Mouse (Mus musculus) retina, embryonic 14.5 days (tissue): ENCODE results near the gene Ifnar2.

Experiments
- DNase-seq: peaks from one replicate; pipeline ENCODE4 v3.0.0-alpha.2; 2015; ENCODE audit warnings: low spot score

Gene Ifnar2

DNA sequence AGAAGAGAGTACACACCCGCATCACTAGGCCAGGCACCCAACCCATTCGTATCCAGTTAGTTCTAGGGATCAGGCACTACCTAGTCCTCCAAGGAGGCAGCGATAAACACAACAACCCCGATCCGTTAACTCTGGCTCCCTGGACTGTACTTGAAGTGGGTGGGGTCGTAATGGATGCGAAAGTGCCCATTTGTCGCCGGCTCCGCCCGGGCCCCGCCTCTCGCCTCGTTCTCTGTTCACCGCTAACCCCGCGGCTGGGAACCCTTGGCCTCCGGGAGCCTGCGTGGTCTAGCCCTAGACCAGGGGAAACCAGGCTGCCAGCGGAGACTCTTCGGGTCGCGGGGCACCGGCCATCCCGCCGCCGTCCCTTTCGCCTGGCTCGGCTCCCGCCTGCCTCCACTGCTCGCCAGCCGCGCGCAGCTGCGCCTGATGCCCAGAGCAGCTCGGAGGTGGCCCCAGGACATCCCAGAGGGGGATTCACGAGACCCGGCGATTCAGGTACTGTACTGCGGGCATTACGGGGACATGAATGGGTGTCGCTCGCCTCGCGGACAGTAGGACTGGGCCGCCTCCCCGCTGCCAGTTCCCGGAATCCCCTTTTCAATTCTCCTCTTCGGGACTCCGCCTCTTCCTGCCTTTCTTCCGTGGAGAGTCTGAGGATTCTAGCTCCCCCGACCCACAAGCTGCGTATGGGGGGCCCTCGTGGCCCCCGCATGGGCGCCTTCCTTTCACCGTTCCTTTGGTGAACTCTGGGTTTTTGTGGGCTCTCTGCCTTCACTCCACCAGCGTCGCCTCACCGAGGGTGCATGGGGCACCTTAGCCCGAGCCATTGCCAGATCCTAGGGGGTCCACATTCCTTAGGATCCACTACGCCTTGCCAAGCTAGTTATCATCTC is at the start of gene Ifnar2:
Gene Ifnar2 (plus strand): TSS at position 207 of the 896 bp plus-strand sequence.
- peak; percentile 79 for DNase-seq

DNA sequence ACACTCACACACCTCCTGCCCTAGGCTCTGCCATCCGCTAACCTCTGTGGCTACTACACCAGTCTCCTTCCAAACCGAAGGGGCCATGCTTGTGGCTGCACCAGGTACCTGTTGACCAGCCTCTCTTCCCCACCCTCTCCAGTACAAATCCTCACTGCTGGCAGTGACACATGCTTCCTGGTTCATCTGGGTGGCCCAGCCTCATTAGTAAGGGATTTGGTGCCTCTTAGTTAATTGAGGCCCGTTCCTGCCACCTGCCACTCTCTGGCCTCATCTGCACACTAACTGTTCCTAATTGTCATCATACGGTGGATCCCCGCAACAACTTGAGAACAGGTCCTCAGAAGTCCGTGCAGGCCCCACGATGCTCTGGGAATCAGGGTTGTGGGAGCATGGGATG is 45.0 kb upstream of the Ifnar2 start:
- DNase-seq: peak; percentile 60

DNA sequence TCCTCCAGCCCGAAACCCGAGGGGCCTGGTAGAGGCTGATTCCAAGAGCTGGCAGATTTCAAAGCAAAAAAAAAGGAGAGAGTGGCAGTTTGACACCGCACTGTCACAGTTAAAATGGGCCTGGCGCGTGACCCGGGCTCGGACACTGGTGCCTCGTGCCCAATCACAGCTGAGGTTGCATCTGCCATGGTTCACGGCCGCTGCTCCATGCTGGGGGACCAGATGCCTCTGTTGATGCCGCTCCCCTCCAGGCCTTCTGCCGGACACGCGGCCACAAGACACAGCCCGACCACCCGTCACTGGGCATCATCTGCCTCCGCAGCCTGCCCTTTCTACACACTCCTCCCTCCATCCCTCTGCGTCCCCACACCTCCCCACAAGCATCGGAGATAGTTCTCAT is 43.7 kb upstream of the Ifnar2 start:
- DNase-seq: no peak

DNA sequence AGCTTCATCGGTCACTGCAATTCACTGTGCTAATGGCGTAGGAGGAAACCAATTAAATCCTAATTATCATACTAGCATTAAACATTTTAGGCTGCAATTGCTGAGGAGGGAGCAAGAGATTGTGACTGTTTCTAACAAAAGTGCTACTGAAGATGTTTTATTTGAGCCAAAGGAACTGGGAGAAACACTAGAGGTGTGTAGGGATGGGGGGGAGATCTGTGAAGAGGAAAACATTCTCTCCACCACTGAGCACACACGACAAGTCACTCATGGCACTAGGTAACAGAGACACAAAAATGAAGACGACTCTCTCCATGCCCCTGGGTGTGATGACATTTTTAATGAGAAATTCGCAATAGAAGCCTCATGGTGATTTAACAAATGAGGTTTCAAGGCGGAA is 42.1 kb upstream of the Ifnar2 start:
- DNase-seq: no peak

DNA sequence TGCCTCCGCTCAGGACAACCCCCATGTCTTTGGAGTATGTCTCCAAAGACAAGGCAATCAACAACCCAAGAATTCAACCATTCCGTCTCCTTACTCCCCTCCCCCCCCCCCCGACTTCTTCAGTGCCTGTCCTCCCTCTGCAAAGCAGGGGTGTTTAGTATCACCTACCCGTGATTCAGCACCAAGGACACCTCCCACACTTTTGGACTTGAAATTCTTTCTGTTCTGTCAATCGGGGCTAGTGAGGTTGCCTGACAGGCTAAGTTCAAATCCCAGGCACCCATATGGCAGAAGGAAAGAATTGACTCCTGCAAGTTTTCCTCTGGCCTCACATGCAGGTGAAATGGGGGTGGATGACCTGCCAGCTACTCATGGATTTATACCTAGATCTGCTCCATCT is 41.4 kb upstream of the Ifnar2 start:
- no peak for DNase-seq

DNA sequence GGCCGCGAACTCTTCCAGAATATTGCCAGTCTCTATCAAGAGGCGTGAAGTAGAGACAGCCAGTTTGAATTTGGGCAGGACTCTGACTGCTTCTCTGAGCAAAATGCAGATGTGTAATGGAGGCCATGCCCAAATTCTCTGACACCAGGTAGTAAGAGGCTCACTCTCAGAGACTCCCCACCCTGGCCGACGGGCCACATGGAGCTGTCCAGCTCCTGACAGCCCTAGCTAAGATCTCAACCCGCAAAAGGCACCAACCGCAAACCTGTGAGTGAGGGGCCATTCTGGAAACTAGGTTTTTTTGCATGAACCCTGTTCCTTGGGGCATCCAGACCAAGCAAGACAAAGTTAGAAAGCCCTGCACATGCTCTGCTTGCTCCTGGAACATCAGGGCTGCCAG is 39.7 kb upstream of the Ifnar2 start:
- DNase-seq: no peak

DNA sequence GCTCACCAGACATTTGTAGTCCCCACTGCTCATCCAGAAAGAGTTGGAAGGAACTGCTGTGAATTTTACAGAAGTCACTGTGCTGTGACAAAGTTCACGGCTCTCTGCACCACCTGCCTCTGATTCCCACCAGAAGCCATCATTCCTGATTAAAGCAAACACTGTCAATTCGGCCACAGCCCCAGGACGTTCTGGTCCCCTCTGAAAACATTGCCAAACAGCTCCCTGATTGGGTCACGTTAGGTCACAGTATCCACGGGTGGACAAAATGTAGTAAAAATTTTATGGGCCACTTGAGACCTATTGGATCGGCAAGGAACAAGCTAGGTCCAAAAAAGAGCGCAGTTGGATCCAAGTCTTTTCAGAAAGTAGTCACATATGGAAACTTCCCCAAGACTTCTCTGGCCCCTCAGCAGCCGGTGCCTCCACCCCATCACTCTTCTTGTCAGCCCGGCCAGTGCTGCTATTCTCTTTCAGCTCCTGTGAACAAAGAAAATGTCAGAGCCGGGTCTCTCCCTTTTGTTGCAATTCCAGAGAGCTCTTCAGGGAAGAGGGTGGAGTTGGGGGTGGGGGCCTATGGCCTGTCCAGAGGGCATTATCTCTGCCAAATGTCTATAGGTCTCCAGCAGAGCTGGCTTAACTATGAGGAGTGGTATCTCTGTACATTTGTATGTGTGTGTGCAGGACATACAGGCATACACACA is 38.2 kb upstream of the Ifnar2 start:
- DNase-seq: peak; percentile 59

DNA sequence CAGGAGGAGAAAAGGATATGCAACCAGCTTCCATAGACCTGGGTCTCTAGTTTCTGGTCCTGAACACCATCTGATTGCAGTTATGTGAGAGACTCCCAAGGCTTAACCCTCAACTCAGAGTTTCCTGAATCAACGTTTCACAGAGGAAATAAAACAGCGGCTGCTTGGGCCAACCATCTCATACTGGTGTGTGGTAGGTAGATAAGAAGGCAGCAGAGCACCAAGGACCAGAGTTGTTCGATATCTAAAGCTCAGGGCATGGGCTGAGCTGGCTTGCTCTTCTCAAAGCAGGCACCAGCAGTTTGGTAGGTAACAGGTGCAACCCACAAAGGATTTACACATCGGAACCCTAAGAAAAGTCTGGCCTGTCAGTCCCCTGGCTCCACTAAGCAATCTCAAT is 35.8 kb upstream of the Ifnar2 start:
- DNase-seq: no peak

DNA sequence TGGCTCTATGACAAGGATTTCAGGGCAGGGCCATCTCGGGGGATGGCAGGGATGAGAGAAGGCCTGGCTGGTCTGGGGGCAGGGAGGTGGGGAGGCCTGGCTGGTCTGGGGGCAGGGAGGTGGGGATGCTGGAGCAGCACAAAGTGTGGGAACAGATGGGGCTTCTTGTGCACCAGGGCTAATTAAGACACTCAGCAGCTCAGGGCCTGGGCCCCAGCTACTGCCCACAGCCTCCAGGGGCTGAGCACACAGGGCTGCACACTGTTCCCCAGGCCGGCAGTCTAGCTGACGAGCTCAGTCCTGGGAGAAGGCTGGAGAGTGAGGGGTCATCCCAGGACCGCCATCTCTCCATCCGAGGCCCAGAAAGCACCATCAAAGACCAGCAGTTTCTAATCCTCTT is 35.1 kb upstream of the Ifnar2 start:
- peak; percentile 59 for DNase-seq

DNA sequence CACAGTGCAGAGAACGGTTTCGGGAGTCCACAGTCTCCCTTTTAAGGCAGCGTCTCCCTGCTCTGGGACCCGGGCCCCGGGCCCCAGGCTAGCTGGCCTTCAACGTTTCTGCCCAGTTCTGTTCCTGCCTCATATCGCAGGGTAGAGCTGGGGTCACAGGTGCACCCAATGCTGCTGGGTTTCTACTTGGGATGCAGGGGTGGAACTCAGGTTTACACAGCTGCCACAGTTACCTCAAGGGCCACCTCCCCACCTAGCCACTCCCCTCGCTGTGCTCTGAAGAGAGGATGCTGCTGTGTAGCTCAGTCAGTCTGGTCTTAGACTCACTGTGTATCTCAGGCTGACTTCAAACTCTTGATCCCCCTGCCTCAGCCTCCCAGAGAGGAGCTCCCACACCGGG is 26.1 kb upstream of the Ifnar2 start:
- DNase-seq: no peak

DNA sequence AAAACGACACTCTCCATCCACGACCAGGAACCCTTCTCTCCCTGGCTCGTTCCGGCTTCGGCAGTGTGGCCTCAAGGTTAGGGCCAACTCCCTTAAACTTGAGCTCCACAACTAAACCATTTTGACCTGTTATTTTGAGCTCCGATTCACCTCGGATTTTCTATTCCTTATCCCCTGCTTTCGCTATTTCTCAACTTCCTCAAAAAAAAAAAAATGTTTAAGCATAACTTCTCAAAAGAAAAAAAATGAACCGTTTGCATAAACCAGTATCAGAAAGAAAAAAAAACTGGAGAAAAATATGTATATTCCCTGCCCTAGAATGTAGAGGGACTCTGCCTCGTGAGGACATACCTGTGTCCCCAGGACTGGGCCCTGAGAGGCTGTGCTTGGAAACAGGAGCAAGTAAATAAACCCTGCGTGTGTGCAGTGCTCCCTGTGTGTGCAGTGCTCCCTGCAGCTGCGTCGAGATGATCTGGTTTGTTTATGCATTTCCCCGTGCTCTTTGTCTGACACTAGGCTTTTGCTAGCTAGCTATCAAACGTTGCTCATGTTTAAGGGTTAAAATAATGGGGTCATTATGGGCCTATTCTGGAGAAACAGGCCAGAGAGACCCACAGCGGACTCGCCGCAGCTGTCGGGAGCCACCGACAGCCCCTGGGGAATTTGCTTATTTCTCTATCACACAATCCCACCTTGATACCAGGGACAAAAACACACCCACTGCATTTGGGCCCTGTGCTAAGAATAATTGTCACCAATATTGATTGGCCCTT is 24.9 kb upstream of the Ifnar2 start:
- DNase-seq: peak; percentile 37

DNA sequence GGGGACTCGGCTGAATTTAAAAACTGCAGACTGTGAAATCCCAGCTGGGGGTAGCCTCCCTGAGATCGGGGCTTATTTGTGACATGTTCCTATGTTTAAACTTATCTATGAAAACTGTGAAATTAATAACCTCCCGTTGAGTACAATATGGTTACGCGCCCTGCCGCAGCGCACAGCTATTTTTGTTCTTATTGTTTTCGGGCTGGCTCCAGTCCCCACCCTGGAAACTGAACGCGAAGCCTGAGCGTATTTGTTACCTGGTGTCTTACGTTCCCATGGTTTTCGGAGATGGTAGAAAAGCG is 24.4 kb upstream of the Ifnar2 start:
- DNase-seq: no peak

DNA sequence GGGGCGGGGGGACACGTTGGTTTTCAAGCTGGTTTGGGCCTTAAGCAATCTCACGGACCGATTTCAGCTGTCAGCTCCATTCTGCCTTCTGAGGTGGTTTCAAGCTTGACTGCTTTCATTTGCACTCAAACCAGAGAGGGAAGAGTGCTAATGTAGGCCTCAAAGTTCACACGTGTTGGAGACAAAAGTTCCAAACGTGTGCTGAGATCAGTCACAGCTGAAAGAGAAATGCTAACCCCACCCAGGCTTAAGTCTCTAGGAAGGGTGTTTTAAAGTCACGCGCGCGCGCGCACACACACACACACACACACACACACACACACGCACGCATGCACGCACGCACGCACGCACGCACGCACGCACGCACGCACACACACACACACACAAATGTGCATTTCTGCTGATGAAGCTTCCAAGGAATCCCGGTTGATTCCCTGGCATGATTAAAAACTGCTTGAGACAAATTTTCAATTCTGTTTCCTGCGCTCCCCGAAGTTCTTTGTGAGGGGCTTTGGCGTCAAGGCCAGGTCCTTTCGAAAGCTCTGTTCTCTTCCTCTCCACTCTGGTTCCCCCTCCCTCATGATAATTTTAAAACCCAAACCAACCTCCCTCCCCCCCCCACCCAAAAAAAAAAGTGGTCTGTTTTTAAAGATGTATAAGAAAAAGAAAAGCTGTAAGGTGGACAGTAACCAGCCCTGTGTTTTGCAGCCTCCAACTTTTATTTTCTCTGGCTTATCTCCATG is 23.8 kb upstream of the Ifnar2 start:
- DNase-seq: peak; percentile 50

DNA sequence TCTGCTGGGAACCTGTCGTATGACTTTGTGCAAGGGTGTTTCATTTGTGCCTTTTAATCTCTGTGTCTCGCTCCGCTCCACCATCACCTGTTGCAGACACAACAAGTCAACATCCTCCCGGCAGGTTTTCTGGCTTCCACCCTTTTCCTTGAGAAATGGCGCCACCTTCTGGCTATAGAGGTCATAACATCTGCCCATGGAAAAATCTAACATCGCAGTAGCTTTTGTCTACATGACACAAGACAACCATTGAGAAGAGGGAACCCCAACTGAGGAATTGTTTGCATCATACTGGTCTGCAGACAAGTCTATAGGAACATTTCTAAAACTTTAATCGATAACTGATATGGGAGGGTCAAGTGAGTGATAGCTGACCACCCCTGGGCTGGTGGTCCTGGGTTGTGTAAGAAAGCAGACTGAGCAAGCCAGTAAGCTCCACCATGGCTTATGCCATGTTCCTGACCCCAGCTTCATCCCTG is 20.5 kb upstream of the Ifnar2 start:
- peak; percentile 91 for DNase-seq

DNA sequence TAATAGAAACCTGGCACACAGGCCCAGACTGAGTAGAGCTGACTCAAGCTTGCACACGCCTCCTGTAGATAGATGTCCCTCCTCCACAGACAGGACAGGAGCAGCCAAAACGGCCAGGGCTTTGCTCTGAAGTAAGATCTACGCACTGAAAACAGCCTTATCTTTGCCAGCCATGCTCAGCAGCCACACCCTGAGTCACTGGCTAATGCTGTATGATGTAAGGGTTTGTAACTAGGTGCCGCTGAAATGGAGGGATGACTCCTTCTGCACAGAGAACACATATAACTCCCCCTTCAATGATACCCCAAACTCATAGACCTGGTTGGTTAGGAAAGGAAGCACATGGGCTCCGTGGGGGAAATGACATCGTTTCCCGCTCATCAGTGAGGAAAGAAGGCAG is 19.8 kb upstream of the Ifnar2 start:
- no peak for DNase-seq

DNA sequence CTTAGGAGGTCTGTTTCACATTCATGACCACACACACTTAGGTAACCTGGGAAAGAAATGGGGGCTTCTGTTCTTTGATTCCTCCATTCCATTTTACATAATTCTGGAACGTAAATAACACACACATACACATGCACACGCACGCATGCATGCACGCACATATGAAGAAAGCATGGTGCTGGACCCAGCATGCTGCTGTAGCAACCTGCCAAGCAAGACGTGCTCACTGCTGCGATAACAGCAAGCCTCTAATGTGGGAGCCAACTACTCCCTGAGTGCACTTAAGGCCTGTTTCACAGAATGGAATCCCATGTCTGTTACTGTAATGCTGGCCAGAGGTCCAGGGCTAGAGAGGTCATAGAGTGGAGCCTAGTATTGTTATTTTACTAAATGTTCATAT is 19.4 kb upstream of the Ifnar2 start:
- DNase-seq: no peak

DNA sequence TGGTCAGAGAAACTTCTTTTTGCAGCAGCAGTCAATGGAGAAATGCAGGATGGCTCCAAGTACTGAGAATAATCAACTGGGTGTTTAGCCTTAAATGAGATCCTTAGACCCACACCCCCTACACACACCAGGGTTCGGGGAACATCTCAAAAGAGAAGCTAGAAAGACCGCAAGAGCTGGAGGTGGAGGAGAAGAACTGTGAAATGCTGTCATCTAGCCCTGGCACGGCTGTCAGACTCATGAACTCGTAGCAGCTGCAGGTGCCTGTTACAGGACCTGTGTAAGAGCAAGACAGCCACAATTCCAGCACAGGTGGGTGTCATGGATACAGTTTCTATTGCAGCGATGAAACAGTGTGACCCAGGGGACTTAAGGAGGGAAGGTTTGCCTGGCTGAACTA is 18.9 kb upstream of the Ifnar2 start:
- no peak for DNase-seq

DNA sequence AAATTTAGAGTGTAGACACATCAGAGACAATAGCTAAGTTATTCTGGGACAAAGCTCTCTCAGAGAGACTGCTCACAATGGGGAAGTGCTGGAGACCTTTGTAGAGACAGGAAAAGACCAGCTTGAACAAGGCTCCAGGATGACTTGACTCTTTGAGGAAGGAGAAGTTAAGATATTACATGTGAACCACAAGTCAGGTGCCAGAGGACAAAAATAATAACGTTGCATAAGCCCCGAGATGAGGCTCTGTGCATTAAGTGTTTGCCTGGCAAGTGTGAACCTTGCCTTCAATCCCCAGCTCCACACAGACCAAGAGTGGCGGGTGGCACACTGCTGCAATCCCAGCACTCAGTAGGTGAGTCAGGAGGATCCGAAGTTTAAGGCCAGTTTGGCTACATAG is 18.0 kb upstream of the Ifnar2 start:
- DNase-seq: no peak

DNA sequence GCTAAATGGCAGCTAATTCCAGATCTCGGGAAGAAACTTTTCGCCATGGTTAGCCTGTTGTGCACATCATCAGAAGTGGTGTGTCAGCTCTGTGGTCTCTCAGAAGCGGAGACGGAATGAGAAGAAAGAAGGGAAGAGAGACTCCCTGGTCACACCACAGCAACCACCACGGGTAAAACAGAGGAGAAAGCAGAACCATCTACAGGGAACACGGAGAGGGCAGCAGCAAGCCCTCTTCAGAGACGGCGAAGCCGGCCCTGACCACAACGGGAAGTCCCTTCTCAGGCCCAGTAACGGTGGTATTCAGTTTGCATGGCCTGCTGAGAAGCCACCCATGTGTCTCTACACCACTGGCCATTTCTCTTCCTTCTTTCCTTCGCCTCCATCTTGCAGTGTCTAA is 17.4 kb upstream of the Ifnar2 start:
- no peak for DNase-seq

DNA sequence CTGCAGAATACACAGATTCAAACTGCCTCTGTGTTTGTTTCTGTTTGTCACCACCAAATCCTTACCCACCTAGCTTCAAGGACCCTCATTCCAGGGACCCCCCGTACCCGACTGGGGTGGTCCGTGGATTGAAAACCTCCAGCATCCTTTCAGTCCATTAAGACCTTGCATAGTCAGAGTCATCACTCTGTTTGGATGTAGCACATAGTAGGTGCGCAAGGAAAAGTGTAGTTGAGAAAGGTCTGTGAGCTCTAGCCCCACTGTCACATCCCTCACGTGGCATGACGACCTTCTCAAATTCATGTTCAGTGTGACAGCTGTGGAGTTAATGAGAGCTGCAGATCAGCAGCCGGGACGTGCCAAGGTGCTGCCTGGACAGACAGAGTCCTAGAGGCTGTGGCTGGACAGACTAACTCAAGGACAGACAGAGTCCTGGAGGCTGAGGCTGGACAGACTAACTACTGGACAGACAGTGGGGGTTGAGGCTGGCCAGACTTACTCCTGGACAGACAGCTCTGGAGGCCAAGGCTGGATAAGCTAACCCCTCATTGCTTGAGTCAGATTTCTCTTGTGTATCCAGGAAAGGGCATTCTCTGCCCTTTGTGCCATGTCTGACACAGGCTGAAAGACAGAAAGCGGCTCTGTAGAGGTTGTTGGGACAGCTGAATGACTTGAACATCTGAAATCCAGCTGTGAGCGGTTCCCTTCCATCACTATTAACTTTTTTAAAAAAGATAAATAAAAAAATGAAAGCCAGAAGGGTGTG is 15.6 kb upstream of the Ifnar2 start:
- DNase-seq: no peak

DNA sequence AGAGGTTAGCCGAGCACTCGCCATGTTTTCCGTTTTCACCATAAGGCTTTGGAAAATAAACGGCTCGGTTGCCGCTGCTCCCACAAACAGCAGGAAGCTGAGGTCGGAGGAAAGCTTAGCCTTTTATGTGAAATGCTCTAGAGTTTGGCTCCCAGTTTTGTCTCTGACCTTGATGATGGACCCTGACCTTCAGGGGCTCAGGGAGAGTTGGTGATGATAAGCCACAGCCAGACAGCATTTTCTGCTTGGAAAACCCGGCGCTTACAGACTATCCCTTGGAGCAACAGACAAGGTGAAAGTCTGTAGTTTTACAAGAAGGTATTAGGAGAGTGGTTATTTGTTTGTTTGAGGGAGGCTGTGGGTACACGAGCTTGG is 15.1 kb upstream of the Ifnar2 start:
- DNase-seq: no peak
